Mouse (Mus musculus) heart, postnatal 25 days (tissue): ENCODE results near the gene Slc16a11. TPM values are rescaled to one million over a fixed set of nuclear protein-coding genes. Genes with fewer than 3 reads are reported as not detected.

Experiments
- DNase-seq: peaks from one replicate; pipeline ENCODE4 v3.0.0; 2022; ENCODE audit warnings: low spot score
- intact Hi-C: fragments of 180-260 bp; cut with DNase I; formaldehyde crosslinking; loops from one replicate; pipeline ENCODE4 v1.15.1; 2025
- total RNA-seq, 2 experiments: library from RNA; stranded (reverse); gene quantifications; 2 replicates each; pipeline ENCODE4 v1.2.3; 2021

Slc16a11 gene
- total RNA-seq, 2 experiments from 2014 or later, result 0.45 TPM; not detected in 1

DNA sequence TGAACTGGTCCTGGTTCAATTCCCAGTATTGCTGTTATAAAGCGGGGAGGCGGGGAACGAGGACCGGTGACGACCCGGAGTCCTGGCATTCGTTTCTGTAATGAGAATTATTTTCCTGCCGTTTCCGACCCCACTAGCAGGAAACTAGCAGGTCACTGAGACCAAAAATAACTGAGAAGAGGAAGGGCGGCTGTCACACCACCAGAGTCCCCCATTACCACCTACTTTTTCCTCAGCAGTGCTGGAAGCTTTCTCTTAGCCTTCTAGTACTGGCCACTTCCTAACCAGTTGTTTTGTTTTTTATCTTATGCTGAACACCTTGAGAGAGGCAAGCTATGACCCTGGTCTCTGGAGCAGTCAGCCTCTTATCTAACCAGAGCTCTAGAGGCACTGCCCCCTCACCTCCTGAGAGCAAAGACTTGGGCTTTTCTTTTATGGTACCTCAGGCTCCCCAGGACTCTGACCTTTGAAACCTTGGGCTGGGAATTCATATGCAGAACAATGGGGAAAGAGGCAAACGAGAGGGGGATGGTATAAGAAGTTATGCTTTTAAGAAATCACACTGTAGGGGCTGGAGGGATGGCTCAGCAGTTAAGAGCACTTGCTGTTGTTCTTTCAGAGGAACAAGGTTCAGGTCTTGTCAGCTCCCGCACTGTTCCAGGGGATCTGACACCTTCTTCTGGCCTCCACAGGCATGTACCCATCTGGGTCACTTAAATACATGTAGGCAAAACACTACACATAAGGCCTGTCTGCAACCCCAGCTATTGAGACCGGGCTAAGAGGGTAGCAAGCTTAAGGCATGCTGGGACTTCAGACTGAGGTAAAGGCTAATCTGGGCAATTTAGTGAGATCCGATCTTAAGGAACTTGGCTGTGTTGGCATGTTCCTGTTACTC lies 9.3 kb downstream of the Slc16a11 start:
- intact Hi-C loops, result no loop called here
- no peak for DNase-seq

DNA sequence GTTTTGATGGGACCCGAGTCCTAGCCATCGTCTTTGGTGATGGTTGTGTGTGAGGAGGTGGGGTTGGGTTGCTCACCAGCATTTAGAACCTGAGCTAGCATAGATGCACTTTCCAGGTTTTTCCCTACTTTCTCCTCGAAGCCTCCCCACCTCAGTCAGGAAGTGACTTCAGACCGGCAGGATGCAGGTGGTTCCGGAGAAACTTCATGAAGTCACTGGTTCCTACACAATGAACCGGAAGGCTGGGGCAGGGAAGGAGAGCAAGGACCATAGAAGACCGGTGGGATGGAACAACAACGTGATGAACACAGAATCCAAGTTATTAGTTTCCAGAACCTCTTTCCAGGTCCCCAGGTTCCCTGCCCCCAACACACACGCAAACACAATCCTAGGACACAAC lies 11.2 kb downstream of the Slc16a11 start:
- DNase-seq, result peak; percentile 68
- intact Hi-C loops, result no loop called here

DNA sequence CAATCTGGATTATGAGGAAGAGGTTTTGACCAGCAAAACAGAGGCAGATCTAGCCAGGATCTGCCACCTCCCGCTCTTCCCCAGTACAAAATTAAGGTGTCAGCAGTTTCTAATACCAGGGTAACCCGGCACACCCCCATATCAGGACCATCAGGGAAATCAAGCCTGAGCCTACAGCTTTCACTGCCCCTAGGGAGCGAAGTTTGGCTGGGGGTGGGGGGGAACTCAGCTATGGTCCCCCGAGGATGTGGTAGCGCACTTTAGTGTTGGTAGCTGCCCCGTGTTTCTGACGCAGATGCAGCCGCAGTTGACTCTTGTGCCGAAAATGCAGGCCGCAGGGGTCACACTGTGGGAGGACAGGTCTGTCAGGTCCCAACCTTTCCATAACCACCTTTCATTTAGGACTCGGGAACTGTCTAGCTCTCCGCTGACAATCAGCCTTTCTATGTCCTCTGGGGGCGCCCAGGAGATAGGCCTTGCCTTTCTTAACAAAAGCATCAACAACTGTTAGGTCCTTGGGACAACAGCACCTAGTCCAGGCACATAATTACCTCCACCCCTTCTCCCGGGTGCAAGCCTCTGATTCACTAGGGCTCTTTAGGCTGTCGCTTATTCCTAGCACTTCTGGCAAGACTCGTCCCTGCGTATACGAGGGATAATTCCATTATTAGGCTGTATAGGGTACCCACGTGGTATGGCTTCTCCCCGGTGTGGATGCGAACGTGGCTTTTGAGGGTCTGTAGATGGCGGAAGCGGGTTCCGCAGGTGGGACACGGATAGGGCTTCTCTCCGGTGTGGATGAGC lies 13.4 kb downstream of the Slc16a11 start:
- no peak for DNase-seq
- intact Hi-C loops, result no loop called here

DNA sequence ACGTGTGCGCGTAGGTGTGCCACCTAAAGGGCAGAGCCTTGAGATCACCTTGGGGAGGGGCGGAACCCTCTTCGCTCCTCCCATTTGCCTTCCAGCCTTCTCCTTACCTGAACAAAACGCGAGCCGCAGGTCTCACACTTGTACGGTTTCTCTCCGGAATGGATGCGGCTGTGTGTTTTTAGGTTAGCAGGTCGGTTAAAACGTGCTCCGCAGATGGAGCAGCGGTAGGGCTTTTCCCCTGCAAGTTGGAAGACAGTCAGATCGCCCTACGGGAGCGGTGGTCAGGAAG lies 14.0 kb downstream of the Slc16a11 start:
- no peak for DNase-seq
- intact Hi-C loops, result no loop called here

DNA sequence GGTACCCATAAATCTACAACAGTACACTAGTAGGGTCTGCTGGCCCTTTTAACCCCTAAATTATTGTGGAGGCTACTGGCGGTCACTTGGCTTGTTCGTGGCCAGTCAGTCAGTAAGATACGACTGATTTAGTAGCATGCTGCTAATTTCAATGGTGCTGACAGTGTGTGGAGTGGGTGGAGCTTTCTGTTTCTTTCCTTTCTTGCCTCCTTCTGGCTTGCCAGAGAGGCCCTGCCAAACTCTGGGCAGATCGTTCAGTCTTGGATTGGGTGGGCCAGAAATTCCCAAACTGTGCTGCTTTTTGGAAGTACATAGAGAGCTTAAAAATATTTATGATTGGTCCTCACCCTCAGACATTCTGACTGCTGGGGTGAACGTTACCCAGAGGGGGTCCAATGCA lies 14.6 kb downstream of the Slc16a11 start:
- intact Hi-C loops, result no loop called here
- DNase-seq, result no peak

DNA sequence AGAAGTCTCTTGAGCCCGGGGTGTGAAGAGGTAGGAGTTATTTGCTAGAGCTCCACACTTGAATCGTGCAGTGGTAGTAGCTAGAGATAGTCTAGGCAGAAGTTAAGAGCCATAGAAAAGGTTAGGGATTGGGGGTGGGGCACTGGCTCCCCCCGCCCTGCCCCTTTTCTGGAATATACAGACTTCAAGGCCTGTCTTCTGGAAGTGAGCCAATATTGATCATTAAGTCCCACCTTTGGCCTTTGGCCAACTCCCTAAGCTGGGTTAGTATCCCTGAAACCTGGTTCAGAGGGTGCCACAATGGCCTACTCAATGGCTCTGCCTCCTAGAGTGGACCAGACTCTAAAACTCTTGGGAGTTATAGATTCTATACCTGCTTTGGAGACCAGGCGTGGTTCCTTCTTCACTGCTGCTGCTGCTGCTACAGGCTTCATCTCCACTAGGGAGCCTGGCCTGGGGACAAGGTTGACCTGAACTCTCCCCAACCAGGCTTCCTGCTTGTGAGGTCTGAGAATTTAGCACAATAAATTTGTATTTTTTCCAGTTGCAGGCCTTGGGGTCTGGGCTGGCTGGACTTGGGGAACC lies 15.2 kb downstream of the Slc16a11 start:
- DNase-seq, result no peak

DNA sequence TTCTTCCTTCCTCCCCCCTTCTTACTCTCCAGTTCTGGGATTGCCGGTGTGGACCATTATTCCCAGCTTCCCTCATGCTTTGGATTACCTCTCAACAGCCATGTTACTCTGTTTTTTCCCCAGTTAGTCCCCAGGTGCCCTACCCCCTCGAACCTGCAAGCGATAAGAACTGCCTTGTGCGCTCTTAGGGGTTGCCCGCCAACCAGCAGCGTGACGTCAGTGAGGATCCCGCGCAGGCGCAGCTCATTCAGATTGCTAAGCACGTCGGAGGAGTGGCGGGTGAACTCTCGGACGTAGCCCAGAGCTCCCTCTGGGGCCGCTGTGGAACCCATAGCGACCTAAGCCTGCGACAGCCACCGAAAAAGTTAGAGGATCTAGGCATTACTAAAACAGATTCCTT lies 16.3 kb downstream of the Slc16a11 start:
- intact Hi-C loops, result no loop called here
- DNase-seq, result peak; percentile 80

More for the DNA sequence above, 15.2 kb downstream of the Slc16a11 start:
- intact Hi-C loops, result no loop called here

DNA sequence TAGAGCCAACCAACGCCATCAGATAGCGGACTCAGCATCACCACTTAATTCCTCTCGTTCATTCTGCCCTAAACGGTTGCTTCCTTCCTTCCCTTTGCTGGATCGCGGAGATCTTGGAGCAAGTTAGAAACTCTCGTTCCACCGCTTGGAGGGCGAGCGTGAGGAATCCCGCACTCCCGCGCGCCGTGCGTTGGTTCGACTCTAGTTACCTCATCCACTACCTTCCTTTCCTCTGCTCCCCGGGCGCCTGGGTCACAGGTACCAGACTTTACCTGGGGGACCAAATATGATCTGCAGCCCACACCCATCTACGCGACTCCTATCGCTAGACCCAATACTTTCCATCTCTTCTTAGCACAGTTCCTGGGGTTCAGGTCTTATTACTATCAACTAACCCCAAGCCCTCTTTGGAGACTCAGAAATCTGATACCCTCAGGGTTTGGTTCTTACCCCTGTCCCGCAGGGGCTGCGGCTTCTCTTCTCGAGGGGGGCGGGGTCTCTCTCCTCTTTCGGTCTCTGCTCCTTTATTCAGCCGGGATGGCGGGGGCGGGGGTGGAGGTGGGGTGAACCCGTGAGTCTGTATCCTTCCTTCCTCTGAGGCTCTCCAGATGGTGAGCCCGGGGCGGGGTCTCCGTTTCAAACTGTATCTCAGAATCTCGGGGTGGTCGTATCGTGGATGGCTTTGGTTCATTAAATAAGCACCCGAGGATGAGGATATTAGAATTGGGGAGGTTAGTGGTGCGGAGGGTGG lies 16.9 kb downstream of the Slc16a11 start, which contains the start of gene Bcl6b:
TSS of gene Bcl6b (minus strand) at position 539 of the 751 bp plus-strand sequence.
- peak; percentile 40 for DNase-seq
- intact Hi-C loops, result no loop called here

DNA sequence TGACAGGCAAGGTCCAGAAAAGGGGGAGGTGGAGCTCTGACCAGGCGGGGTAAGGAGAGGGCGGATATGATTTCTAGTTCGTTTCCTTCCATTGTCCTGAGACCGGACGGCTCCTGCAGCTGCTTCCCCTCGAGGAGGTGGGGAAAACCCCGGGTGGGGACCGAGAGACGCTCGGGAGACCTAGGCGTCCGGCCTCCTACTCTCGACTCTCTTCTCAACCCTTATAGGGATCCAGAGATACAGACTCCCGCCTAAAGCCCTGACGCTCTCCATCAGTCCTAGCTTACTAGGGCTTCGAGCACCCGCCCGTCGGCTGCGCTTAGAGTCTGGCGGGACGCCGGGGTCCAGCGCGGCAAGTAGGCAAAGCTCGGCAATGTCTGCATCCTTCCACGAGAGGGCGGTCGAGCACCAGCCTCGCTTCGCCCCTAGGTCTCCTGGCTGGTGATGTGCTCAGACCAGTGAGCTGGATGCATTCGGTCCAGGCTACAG lies 17.7 kb downstream of the Slc16a11 start:
- intact Hi-C loops, result no loop called here
- DNase-seq, result peak; percentile 79

DNA sequence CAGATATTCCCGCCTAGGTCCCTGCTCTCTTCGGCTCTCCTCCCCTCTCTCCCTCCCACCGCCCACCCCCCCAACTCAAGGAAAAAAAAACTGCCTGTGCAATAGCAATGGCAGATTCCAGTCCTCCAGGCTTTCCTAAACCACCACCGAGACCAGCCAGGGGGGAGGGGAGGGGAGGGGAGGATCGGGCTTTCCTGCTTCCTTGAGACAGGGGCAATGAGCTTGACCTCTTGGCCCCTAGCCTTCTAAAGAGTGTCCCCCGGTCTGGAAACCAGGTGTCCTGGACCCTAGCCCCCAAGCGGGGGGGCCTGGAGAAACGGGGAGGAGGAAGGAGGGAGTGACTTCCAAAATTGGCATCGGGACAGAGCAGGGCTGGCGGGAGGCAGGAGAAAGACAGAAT lies 20.0 kb downstream of the Slc16a11 start:
- intact Hi-C loops, result no loop called here
- peak; percentile 52 for DNase-seq

DNA sequence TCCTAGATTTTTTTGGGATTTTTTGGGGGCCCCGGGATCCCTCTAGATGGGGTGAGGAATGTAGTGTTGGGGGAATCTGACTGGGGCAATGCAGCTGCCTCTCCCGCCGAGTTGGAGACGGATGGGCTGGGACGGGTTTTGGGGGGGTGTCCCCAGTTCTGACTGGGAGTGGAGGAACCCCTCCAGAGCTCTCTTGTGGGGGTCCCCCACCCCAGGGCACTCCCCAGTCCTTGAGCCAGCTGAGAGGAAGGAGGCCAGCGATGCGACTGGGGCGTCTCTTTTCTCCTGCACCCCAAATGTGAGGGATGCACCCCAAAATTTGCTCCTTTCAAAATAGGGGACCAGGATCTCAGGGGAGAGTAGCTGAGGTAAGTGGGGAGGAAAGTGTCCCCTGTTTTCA lies 20.5 kb downstream of the Slc16a11 start:
- intact Hi-C loops, result no loop called here
- DNase-seq, result no peak

DNA sequence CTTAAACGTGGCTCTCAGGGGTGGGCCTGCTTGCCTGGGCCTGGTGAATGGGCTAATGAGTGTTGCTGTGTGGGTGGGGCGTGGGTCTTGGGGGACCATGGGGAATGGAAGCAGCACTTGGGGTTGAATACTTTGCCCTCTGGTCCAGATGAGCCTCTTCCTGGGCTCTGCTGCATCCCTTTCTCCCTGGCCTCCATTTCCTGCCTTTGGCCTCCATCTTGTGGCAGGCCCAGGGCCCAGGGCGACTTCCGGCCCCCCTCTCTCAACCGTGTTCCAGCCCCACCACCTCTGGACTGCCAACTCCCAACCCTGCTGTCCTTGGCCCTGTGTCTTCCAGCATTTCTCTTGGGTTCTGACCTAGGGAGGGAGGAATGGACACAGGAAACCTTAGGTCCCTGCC lies 21.5 kb downstream of the Slc16a11 start:
- peak; percentile 42 for DNase-seq
- intact Hi-C loops, result no loop called here

DNA sequence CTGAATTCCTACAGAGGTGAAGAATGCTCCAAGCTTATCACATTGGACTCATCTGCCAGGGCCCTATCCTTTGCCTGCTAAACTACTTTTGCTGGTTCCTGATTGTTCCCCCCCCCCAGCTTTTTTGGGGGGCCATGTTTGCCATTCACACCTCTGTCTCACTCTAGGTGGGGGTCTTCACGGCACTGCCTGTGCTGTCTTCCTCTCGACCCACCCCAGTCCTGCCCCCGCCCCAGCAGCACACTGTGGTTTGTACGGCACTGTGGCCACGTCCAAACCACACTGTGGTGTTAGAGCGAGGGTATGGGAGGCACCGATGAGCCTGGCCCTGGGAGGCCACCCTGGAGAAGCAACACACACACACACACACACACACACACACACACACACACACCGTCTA lies 21.9 kb downstream of the Slc16a11 start:
- intact Hi-C loops, result no loop called here
- no peak for DNase-seq

DNA sequence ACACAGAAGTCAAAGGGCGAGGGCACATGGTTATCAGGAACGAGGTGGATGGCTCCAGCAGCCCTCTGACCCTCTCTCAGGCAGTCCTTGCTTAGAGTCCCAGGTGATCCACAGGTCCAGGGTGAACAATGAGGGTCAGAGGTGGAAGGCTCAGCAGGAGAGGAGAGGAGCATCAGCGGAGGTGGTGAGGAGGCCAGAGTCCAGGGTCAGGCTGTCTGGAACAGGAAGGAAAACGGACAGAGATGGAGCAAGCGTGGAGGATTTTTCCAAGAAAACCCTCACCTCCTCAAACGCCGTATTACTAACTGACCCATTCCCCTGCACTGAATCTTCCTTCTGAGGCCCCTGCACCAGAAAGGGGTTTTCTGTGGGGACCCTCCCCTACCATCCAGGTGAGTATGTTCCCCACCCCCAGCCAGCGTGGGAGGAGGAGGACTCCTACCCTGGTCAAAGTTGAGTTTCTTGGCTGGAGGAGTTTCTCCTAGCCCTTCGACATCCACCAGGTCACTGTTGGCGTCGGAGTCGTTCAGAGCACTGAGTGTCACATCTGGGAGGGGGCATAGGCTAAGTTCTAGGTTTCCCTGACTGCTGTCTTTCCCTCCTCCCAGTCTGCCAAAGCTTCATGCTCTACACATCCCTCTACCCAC lies 22.8 kb downstream of the Slc16a11 start:
- DNase-seq, result no peak
- intact Hi-C loops, result no loop called here

DNA sequence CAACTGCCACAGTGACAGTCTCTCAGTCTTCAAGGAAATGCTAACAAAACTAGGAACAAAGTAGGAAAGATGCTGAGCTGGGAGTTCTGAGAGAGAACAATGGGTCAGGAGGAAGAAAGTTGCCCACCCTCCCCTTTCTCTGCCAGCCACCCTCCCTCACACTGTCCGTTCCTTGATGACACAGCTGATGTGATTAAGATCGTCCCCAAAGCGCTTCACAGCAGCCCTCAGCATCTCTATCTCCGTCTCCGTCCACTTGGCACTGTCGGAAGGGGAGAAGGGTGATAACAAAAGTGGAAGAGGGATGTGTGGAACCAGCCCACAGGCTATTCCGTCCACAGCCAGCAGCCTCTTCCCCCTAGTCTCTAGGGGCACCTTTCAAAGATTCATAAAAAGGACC lies 24.2 kb downstream of the Slc16a11 start:
- no peak for DNase-seq
- intact Hi-C loops, result no loop called here

DNA sequence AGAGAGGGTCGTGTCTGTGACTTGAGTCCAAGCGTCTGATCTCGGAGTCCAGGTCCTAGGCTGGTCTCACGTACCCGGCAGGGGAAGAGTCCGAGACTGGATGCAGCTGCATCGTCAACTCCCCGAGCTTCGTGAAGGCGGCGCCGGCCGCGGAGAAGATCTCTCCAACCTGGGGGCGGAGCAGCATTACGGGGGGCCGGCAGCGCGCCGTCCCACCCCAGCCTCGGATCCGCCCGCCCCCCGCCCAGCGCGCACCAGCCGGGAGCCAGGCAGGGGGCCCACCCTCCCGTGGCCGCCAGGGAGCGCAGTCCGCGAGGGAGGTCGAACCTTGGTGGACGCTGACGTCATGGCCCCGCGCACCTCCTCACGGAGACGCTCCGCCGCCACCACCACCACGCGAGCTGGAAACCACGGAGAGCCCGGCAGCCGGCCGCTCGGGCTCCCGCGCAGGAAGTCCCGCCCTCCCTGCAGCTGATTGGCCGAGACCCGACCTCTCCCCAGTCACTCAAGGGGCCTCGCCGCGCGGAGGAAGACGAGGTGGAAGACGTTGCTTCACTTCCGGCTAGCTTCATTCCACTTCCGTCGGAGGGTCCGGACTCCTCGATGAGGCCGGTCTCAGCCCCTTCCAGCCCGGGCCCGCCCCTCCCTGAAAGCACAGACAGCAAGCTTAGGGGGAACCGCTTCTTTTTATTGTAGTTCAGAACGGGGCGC lies 25.1 kb downstream of the Slc16a11 start, which contains the start of gene 0610010K14Rik:
TSS of gene 0610010K14Rik (minus strand) at position 458 of the 711 bp plus-strand sequence.
- DNase-seq, result peak; percentile 97
- intact Hi-C loops, result no loop called here

DNA sequence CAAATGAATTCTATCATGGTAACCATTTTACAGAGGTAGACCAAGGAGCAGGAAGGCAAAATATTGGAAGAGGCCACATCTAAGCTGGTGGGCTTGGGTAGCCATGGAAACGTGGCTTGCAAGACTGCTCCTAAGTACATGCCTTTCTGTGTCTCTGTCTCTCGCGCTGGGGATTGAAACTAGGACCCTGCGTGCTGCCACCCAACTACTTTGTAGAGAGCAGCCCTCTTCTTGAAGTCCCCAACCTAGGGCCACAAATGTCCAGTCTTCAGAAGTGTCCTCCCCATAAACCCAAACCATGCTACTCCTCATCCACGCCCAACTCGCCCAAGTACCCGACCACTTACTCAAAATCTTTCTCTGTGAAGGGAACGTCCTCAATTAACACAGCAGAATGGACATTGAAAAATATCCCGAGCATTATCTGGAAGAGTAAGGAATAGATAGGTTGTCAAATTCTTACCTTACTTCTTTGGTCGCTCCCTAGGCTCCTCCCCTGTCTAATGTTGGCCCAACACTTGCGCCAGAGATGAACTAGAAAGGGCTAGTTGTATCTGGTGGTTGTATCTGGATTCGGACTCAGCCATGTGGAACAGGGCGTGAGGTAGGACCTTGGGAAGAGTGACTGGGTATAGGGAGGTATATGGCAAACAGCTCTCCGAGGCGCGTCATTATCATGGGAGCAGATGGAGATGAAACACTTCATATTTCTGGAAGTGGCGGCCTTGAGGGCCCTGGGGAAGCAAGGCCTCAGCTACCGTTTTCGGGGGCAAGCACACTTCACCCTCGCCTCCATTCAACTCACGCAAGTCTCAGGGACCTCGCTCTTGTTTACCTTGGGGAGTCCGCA lies 26.3 kb downstream of the Slc16a11 start:
- DNase-seq, result no peak
- intact Hi-C loops, result no loop called here
